Mouse (Mus musculus) midbrain, embryonic 14.5 days (tissue): ENCODE results near the gene Vrk2. TPM values are rescaled to one million over a fixed set of nuclear protein-coding genes. Genes with fewer than 3 reads are reported as not detected.

Experiments used
- ATAC-seq: fragments of 200-750 bp; cut with Nextera tagmentation; 2 replicates; pipeline ENCODE4 v1.8.0; 2017; ENCODE audit warnings: moderate number of reproducible peaks, moderate library complexity; ENCODE audit not compliant: low FRiP score, low TSS enrichment
- DNase-seq: peaks from one replicate; pipeline ENCODE4 v3.0.0-alpha.2; 2015
- H3K27ac ChIP-seq: fragments of 300-500 bp; sonication (generic); replicated peaks from 2 replicates; pipeline ENCODE4 v1.5.1; 2014; ENCODE audit warnings: mild to moderate bottlenecking, low read depth, low read length, moderate library complexity
- H3K27me3 ChIP-seq: fragments of 300-500 bp; sonication (generic); 2 replicates; pipeline ENCODE4 v1.6.1; 2014; ENCODE audit warnings: low read length, control low read depth, mixed read lengths; ENCODE audit not compliant: control insufficient read depth, insufficient read depth
- H3K36me3 ChIP-seq: fragments of 300-500 bp; sonication (generic); 2 replicates; pipeline ENCODE4 v1.6.1; 2014; ENCODE audit warnings: low read length, control low read depth; ENCODE audit not compliant: control insufficient read depth, insufficient read depth
- H3K4me1 ChIP-seq: fragments of 300-500 bp; sonication (generic); 2 replicates; pipeline ENCODE4 v1.6.1; 2014; ENCODE audit warnings: mild to moderate bottlenecking, antibody characterized with exemption, low read length, control low read depth; ENCODE audit not compliant: control insufficient read depth, insufficient read depth
- H3K4me2 ChIP-seq: fragments of 300-500 bp; sonication (generic); 2 replicates; pipeline ENCODE4 v1.6.1; 2014; ENCODE audit warnings: mild to moderate bottlenecking, low read length, moderate library complexity
- H3K4me3 ChIP-seq: fragments of 300-500 bp; sonication (generic); replicated peaks from 2 replicates; pipeline ENCODE4 v1.5.1; 2014; ENCODE audit warnings: low read depth, low read length
- H3K9ac ChIP-seq: fragments of 300-500 bp; sonication (generic); replicated peaks from 2 replicates; pipeline ENCODE4 v1.6.1; 2014; ENCODE audit warnings: mild to moderate bottlenecking, low read length, moderate library complexity
- H3K9me3 ChIP-seq: fragments of 300-500 bp; sonication (generic); 2 replicates; pipeline ENCODE4 v1.6.1; 2016; ENCODE audit warnings: low read length, control low read depth, mixed read lengths; ENCODE audit not compliant: control insufficient read depth
- WGBS: fragments of 180-500 bp; shearing (Covaris S2); extraction: QIAGEN DNeasy Blood & Tissue Kit; methylation state at CpG from one replicate; pipeline ENCODE4 v1.1.7; 2014; 5-methylcytosine and 5-hydroxymethylcytosine counted together
- polyA plus RNA-seq: library from polyadenylated mRNA; unstranded; fragments of >200 nt; fragmentation: Nextera tagmentation; extraction: Ambion mirVana; gene quantifications from 2 replicates; pipeline ENCODE4 v1.2.1, GENCODE M21; 2014

Gene Vrk2
- polyA plus RNA-seq, 1 experiment from 2014 or later, result 5.2 TPM

GRCm38 (mm10) chr11:26601571-26602175, 7.9 kb upstream of the Vrk2 start:
- Histone ChIP-seq H3K4me3 (no peak overlapping the region), H3K4me2 (no peak overlapping the region), H3K27me3 (no peaks in the 10 kb centered on the region), H3K9me3 (no peaks in the 10 kb centered on the region), H3K9ac (no peak overlapping the region), H3K36me3 (no peaks in the 10 kb centered on the region), H3K27ac (no peak overlapping the region), H3K4me1 (no peaks in the 10 kb centered on the region)
- WGBS, result 92% methylated on average over 2 of the region's 2 CpGs
- DNase-seq, result no peak
- no peak for ATAC-seq

DNA sequence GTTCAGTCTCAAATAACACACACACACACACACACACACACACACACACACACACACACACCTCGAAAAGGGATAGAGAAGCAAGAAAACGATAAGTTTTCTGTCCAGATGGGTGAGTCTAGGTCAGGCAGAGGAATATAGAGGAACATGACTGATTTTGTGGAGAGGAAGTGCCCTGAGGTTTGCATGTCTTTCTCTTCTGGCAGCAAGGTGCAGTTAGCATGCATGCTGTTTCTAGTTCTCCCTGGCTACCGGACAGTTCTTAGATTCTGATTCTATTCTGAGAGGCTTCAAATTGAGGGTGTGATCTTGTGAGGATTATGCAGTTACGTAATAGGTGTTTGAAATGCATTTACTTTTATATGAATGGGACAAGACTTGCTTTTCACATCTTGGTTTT, 6.9 kb upstream of the Vrk2 start:
- no peaks in the 10 kb centered on the region for H3K27me3 ChIP-seq
- no peak for ATAC-seq
- DNase-seq, result no peak
- no peaks in the 10 kb centered on the region for H3K9me3 ChIP-seq
- no peak overlapping the region for H3K4me2 ChIP-seq
- H3K9ac ChIP-seq, result no peak overlapping the region
- no peak overlapping the region for H3K4me3 ChIP-seq
- WGBS, result 85% methylated on average over 4 of the region's 4 CpGs
- H3K27ac ChIP-seq, result no peak overlapping the region
- no peaks in the 10 kb centered on the region for H3K36me3 ChIP-seq
- no peaks in the 10 kb centered on the region for H3K4me1 ChIP-seq

- Histone ChIP-seq H3K27me3 (no peaks in the 10 kb centered on the region), H3K9me3 (no peaks in the 10 kb centered on the region), H3K9ac (no peak overlapping the region), H3K36me3 (no peaks in the 10 kb centered on the region), H3K4me1 (no peaks in the 10 kb centered on the region), H3K4me2 (no peak overlapping the region), H3K27ac (no peak overlapping the region), H3K4me3 (no peak overlapping the region)
- ATAC-seq (no peak), DNase-seq (no peak)
- WGBS, result 86% methylated on average over 1 of the region's 1 CpGs
Measured at GRCm38 (mm10) chr11:26598876-26599275, 5.1 kb upstream of the Vrk2 start.

DNA sequence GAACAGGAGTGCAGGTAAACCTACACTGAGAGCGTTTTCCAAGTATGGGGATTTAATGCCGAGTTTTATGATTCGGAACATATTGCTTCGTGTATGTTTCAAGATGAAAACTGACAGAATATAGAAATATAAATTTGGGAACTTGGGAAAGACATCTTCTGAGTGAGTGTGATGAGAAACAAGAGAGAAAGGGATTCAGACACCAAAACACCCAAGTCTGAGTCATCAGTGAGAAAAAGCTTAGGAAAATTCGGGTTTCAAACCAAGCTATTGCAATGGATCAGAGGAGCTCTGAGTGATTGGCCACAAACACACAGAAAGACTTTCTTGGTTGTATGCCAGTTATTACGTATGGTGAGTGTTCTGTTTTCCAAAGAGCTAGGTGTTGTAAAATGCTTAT, 4.0 kb upstream of the Vrk2 start:
- DNase-seq, result no peak
- Histone ChIP-seq H3K9ac (no peak overlapping the region), H3K9me3 (no peaks in the 10 kb centered on the region), H3K27me3 (no peaks in the 10 kb centered on the region), H3K27ac (no peak overlapping the region), H3K4me1 (no peaks in the 10 kb centered on the region), H3K4me3 (no peak overlapping the region), H3K4me2 (no peak overlapping the region), H3K36me3 (no peaks in the 10 kb centered on the region)
- ATAC-seq, result no peak
- WGBS, result 89% methylated on average over 6 of the region's 6 CpGs

GRCm38 (mm10) chr11:26597145-26597544, 3.3 kb upstream of the Vrk2 start:
- WGBS, result 87% methylated on average over 6 of the region's 6 CpGs
- no peaks in the 10 kb centered on the region for H3K4me1 ChIP-seq
- no peak overlapping the region for H3K4me2 ChIP-seq
- no peak for DNase-seq
- no peaks in the 10 kb centered on the region for H3K27me3 ChIP-seq
- H3K4me3 ChIP-seq, result no peak overlapping the region
- H3K27ac ChIP-seq, result no peak overlapping the region
- H3K9me3 ChIP-seq, result no peaks in the 10 kb centered on the region
- ATAC-seq, result no peak
- H3K36me3 ChIP-seq, result no peaks in the 10 kb centered on the region
- H3K9ac ChIP-seq, result no peak overlapping the region

- DNase-seq, result no peak
- Histone ChIP-seq H3K36me3 (no peaks in the 10 kb centered on the region), H3K4me3 (no peak overlapping the region), H3K4me2 (no peak overlapping the region), H3K27me3 (no peaks in the 10 kb centered on the region), H3K9ac (no peak overlapping the region), H3K27ac (no peak overlapping the region), H3K9me3 (no peaks in the 10 kb centered on the region), H3K4me1 (no peaks in the 10 kb centered on the region)
- WGBS, result 98% methylated on average over 1 of the region's 1 CpGs
- ATAC-seq, result no peak
Measured at GRCm38 (mm10) chr11:26596186-26596585, 2.4 kb upstream of the Vrk2 start.

DNA sequence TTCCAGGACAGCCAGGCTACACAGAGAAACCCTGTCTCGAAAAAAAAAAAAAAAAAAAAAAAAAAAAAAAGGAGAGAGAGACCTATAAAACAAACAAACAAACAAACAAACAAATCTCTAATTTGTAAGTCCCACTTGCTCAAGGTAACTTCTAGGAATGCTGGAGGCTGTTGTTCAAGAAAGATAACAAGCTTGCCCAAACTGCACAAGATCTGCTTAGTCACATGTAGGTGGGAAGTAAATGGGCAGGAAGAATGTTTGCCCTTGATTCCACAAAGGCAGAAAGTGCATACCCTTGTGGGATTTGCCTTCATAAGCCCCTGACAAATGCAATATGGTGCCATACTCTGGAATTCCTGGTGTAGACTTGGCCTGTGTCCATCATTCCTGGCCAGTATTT, 688 bp upstream of the Vrk2 start:
- H3K9me3 ChIP-seq, result no peaks in the 10 kb centered on the region
- ATAC-seq, result no peak
- DNase-seq, result no peak
- H3K36me3 ChIP-seq, result no peaks in the 10 kb centered on the region
- H3K27ac ChIP-seq, result no peak overlapping the region
- no peak overlapping the region for H3K9ac ChIP-seq
- H3K27me3 ChIP-seq, result no peaks in the 10 kb centered on the region
- H3K4me1 ChIP-seq, result no peaks in the 10 kb centered on the region
- H3K4me3 ChIP-seq, result no peak overlapping the region
- no peak overlapping the region for H3K4me2 ChIP-seq
- 82% methylated on average over 1 of the region's 1 CpGs for WGBS

- no peaks in the 10 kb centered on the region for H3K27me3 ChIP-seq
- H3K27ac ChIP-seq, result 0 out of 2 replicates have a peak overlapping the region, but pooled peaks have one; percentile 1
- peak overlapping the region; percentile 57 for H3K4me3 ChIP-seq
- no peaks in the 10 kb centered on the region for H3K9me3 ChIP-seq
- 19% methylated on average over 6 of the region's 6 CpGs for WGBS
- 0 out of 2 replicates have a peak, but pooled peaks have one; percentile 13 for ATAC-seq
- no peaks in the 10 kb centered on the region for H3K4me1 ChIP-seq
- H3K9ac ChIP-seq, result peak overlapping the region; percentile 69; the same call in 1 of the 2 replicates
- H3K36me3 ChIP-seq, result no peaks in the 10 kb centered on the region
- no peak for DNase-seq
- H3K4me2 ChIP-seq, result peak overlapping the region; percentile 96
Measured at GRCm38 (mm10) chr11:26592395-26593053, 1.3 kb downstream of the Vrk2 start.

GRCm38 (mm10) chr11:26587184-26587524, 6.6 kb downstream of the Vrk2 start:
- no peak for DNase-seq
- no peak for ATAC-seq
- H3K4me3 ChIP-seq, result no peak overlapping the region
- H3K9me3 ChIP-seq, result no peaks in the 10 kb centered on the region
- no peaks in the 10 kb centered on the region for H3K4me1 ChIP-seq
- H3K27ac ChIP-seq, result no peak overlapping the region
- no peaks in the 10 kb centered on the region for H3K27me3 ChIP-seq
- H3K9ac ChIP-seq, result no peak overlapping the region
- H3K36me3 ChIP-seq, result no peaks in the 10 kb centered on the region
- 96% methylated on average over 1 of the region's 1 CpGs for WGBS
- H3K4me2 ChIP-seq, result no peak overlapping the region
